Mouse (Mus musculus): Measurements from ENCODE around the gene Zfpm1. TPM values are rescaled to one million over a fixed set of nuclear protein-coding genes. Genes with fewer than 3 reads are reported as not detected.

Gene Zfpm1
- polyA plus RNA-seq, 1 experiment: not detected

- TF ChIP-seq CTCF (IDR thresholded peaks at IDR 0.05; ENCODE audit: insufficient read depth, low read depth, low read length) (no peak), POLR2A (IDR thresholded peaks at IDR 0.05; ENCODE audit: insufficient read depth, low read depth, low read length) (no peak)
- no peak overlapping the region for H3K27ac ChIP-seq (ENCODE audit: insufficient read depth, low read depth, low read length)
- WGBS: 84% methylated on average over 5 of the region's 5 CpGs
- H3K4me3 ChIP-seq (ENCODE audit: insufficient read depth, low read depth, low read length): no peak overlapping the region
- H3K4me1 ChIP-seq (ENCODE audit: control insufficient read depth, insufficient read depth, low read length): peaks cover 19% of the 10 kb centered on the region
These were observed 19.9 kb downstream of the Zfpm1 start for GRCm38 (mm10) chr8:122301866-122302265.

GRCm38 (mm10) chr8:122303451-122303850, 21.5 kb downstream of the Zfpm1 start:
- no peak for TF ChIP-seq POLR2A (IDR thresholded peaks at IDR 0.05; ENCODE audit: insufficient read depth, low read depth, low read length)
- TF ChIP-seq CTCF (IDR thresholded peaks at IDR 0.05; ENCODE audit: insufficient read depth, low read depth, low read length): no peak
- 78% methylated on average over 6 of the region's 6 CpGs for WGBS

GRCm38 (mm10) chr8:122304058-122304457, 22.1 kb downstream of the Zfpm1 start:
- TF ChIP-seq POLR2A (IDR thresholded peaks at IDR 0.05; ENCODE audit: insufficient read depth, low read depth, low read length): no peak
- H3K4me3 ChIP-seq (ENCODE audit: insufficient read depth, low read depth, low read length): no peak overlapping the region
- 24% methylated on average over 3 of the region's 3 CpGs for WGBS
- peaks cover 9% of the 10 kb centered on the region; the same call in 1 of the 2 replicates for H3K4me1 ChIP-seq (ENCODE audit: control insufficient read depth, insufficient read depth, low read length)
- no peak overlapping the region for H3K27ac ChIP-seq (ENCODE audit: insufficient read depth, low read depth, low read length)

More at GRCm38 (mm10) chr8:122303451-122303850, 21.5 kb downstream of the Zfpm1 start:
- H3K4me1 ChIP-seq (ENCODE audit: control insufficient read depth, insufficient read depth, low read length): peaks cover 14% of the 10 kb centered on the region
- H3K27ac ChIP-seq (ENCODE audit: insufficient read depth, low read depth, low read length): no peak overlapping the region
- H3K4me3 ChIP-seq (ENCODE audit: insufficient read depth, low read depth, low read length): no peak overlapping the region

GRCm38 (mm10) chr8:122306660-122307399, 24.9 kb downstream of the Zfpm1 start:
- Histone ChIP-seq H3K27ac (ENCODE audit: insufficient read depth, low read depth, low read length) (no peak overlapping the region), H3K4me1 (ENCODE audit: control insufficient read depth, insufficient read depth, low read length) (peaks cover 9% of the 10 kb centered on the region; the same call in 1 of the 2 replicates), H3K4me3 (ENCODE audit: insufficient read depth, low read depth, low read length) (no peak overlapping the region)
- 80% methylated on average over 26 of the region's 26 CpGs for WGBS
- TF ChIP-seq POLR2A (IDR thresholded peaks at IDR 0.05; ENCODE audit: insufficient read depth, low read depth, low read length): no peak

GRCm38 (mm10) chr8:122307836-122308235, 25.9 kb downstream of the Zfpm1 start:
- Histone ChIP-seq H3K4me1 (ENCODE audit: control insufficient read depth, insufficient read depth, low read length) (0 out of 2 replicates have a peak, but pooled peaks cover 2% of the 10 kb centered on the region), H3K27ac (ENCODE audit: insufficient read depth, low read depth, low read length) (no peak overlapping the region), H3K4me3 (ENCODE audit: insufficient read depth, low read depth, low read length) (no peak overlapping the region)
- TF ChIP-seq POLR2A (IDR thresholded peaks at IDR 0.05; ENCODE audit: insufficient read depth, low read depth, low read length): no peak
- TF ChIP-seq CTCF (IDR thresholded peaks at IDR 0.05; ENCODE audit: insufficient read depth, low read depth, low read length): no peak
- 90% methylated on average over 8 of the region's 8 CpGs for WGBS

GRCm38 (mm10) chr8:122309272-122309671, 27.3 kb downstream of the Zfpm1 start:
- WGBS: 91% methylated on average over 12 of the region's 12 CpGs

GRCm38 (mm10) chr8:122311115-122311514, 29.2 kb downstream of the Zfpm1 start:
- WGBS: 94% methylated on average over 2 of the region's 2 CpGs
- no peak for TF ChIP-seq CTCF (IDR thresholded peaks at IDR 0.05; ENCODE audit: insufficient read depth, low read depth, low read length)
- TF ChIP-seq POLR2A (IDR thresholded peaks at IDR 0.05; ENCODE audit: insufficient read depth, low read depth, low read length): no peak
- Histone ChIP-seq H3K4me1 (ENCODE audit: control insufficient read depth, insufficient read depth, low read length) (no peaks in the 10 kb centered on the region), H3K4me3 (ENCODE audit: insufficient read depth, low read depth, low read length) (no peak overlapping the region), H3K27ac (ENCODE audit: insufficient read depth, low read depth, low read length) (no peak overlapping the region)

More at GRCm38 (mm10) chr8:122309272-122309671, 27.3 kb downstream of the Zfpm1 start:
- H3K27ac ChIP-seq (ENCODE audit: insufficient read depth, low read depth, low read length): no peak overlapping the region
- no peak for TF ChIP-seq CTCF (IDR thresholded peaks at IDR 0.05; ENCODE audit: insufficient read depth, low read depth, low read length)
- no peak for TF ChIP-seq POLR2A (IDR thresholded peaks at IDR 0.05; ENCODE audit: insufficient read depth, low read depth, low read length)
- no peaks in the 10 kb centered on the region for H3K4me1 ChIP-seq (ENCODE audit: control insufficient read depth, insufficient read depth, low read length)
- H3K4me3 ChIP-seq (ENCODE audit: insufficient read depth, low read depth, low read length): no peak overlapping the region

- Histone ChIP-seq H3K4me1 (ENCODE audit: control insufficient read depth, insufficient read depth, low read length) (no peaks in the 10 kb centered on the region), H3K27ac (ENCODE audit: insufficient read depth, low read depth, low read length) (no peak overlapping the region), H3K4me3 (ENCODE audit: insufficient read depth, low read depth, low read length) (no peak overlapping the region)
- no peak for TF ChIP-seq POLR2A (IDR thresholded peaks at IDR 0.05; ENCODE audit: insufficient read depth, low read depth, low read length)
- no peak for TF ChIP-seq CTCF (IDR thresholded peaks at IDR 0.05; ENCODE audit: insufficient read depth, low read depth, low read length)
- WGBS: 94% methylated on average over 2 of the region's 2 CpGs
These were observed 30.6 kb downstream of the Zfpm1 start for GRCm38 (mm10) chr8:122312553-122312952.

GRCm38 (mm10) chr8:122313310-122313709, 31.4 kb downstream of the Zfpm1 start:
- Histone ChIP-seq H3K4me3 (ENCODE audit: insufficient read depth, low read depth, low read length) (no peak overlapping the region), H3K27ac (ENCODE audit: insufficient read depth, low read depth, low read length) (no peak overlapping the region), H3K4me1 (ENCODE audit: control insufficient read depth, insufficient read depth, low read length) (no peaks in the 10 kb centered on the region)
- 86% methylated on average over 12 of the region's 12 CpGs for WGBS
- TF ChIP-seq CTCF (IDR thresholded peaks at IDR 0.05; ENCODE audit: insufficient read depth, low read depth, low read length): no peak
- TF ChIP-seq POLR2A (IDR thresholded peaks at IDR 0.05; ENCODE audit: insufficient read depth, low read depth, low read length): no peak

Data from olfactory bulb, adult 2 months (tissue).